Mouse (Mus musculus) heart, adult 2 months (tissue): ENCODE data around the gene Ttll8.

Source experiments
- CTCF ChIP-seq: fragments of 200-600 bp; IDR thresholded peaks from 2 replicates; pipeline ENCODE4 v1.8.1; 2022; ENCODE audit warnings: antibody characterized with exemption, mild to moderate bottlenecking, moderate library complexity
- EP300 ChIP-seq: fragments of 200-500 bp; IDR thresholded peaks from 2 replicates; pipeline ENCODE4 v1.6.1; 2011; ENCODE audit warnings: low read depth, low read length, control low read depth; ENCODE audit not compliant: insufficient read depth
- POLR2A ChIP-seq: fragments of 200-500 bp; IDR thresholded peaks from 2 replicates; pipeline ENCODE4 v1.6.1; 2011; ENCODE audit warnings: mild to moderate bottlenecking, low read depth, low read length, control low read depth; ENCODE audit not compliant: insufficient read depth

DNA sequence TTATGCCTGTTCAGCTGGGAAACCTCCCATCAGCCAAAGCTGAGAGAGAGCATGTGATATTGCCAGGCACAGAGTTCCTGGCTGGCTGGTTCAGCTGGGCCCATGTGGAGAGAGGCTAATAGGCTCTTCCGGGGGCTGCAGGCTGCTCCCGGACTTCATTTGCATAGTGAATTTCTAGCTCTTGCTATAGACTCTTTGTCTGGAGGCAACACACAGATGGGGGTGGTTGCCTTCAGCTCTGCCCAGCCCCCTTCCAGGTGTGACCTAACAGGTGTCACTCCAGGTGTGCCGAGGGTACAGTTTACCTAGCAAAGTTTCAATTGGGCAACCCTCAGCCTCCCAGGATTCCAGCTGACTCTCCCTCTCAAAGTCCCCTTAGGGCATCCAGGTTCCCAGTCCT lies 37.9 kb downstream of the Ttll8 start:
- no peak for TF ChIP-seq EP300
- TF ChIP-seq CTCF, result no peak
- TF ChIP-seq POLR2A, result no peak
